Mouse (Mus musculus) gonadal fat pad, adult 2 months (tissue): ENCODE measurements around the gene Lmf2. TPM values are rescaled to one million over a fixed set of nuclear protein-coding genes. Genes with fewer than 3 reads are reported as not detected.

ENCODE experiments used
- DNase-seq: peaks from one replicate; pipeline ENCODE4 v3.0.0-alpha.2; 2012; ENCODE audit warnings: low read depth
- polyA plus RNA-seq: library from polyadenylated mRNA; depleted of rRNA; stranded (reverse); fragments of >200 nt; gene quantifications from 2 replicates; pipeline ENCODE4 v1.2.3, GENCODE M21; 2012; rRNA removed

The Lmf2 gene
- polyA plus RNA-seq, 1 experiment = 42.6 TPM

DNA sequence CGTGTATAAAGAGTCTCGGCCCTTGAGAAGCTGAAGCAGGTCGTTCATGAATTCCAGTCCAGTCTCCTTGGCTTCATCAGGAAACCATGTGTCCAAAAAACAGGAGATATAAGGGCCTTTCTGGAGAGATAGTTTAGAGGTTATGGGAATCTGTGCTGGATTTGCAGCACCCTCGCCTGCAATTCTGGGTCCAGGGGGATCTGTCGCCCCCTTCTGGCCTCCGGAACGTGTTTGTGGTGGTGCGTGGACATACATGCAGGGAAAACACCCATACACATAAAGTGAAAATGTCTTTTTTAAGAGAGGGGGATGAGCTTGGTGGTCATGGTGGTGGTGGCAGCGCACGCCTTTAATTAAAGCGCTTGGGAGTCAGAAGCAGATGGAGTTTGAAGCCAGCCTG, 39.3 kb downstream of the Lmf2 start:
- no peak for DNase-seq

DNA sequence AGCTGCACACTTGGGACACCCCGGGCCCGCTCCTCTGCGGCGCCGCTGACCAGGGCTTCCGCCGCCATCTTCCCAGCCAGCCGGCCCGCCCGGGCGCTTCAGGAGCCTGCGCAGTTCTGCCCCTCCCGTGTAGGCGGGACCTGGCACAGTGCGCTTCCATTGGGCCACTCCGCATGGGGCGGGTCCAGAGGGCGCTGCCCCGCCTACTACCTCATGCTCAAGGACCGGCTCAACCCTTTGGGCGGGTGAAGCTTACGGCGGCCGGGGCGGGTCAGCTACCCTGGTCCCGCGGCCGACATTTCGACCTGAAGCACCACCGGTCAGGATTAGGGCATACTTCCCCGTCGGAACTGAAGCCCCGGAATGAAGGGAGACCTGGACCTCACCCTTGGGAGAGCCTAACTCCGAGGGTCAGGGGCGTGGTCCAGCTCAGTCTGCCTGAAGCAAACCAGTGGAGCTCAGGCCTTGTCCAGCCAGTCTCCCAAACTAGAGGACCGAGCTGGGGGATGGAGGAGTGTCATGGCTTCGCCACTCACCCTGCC, 40.2 kb downstream of the Lmf2 start, which contains the start of gene Sbf1:
Gene Sbf1 (minus strand): TSS at position 122 of the 542 bp plus-strand sequence.
- DNase-seq = peak; percentile 45

DNA sequence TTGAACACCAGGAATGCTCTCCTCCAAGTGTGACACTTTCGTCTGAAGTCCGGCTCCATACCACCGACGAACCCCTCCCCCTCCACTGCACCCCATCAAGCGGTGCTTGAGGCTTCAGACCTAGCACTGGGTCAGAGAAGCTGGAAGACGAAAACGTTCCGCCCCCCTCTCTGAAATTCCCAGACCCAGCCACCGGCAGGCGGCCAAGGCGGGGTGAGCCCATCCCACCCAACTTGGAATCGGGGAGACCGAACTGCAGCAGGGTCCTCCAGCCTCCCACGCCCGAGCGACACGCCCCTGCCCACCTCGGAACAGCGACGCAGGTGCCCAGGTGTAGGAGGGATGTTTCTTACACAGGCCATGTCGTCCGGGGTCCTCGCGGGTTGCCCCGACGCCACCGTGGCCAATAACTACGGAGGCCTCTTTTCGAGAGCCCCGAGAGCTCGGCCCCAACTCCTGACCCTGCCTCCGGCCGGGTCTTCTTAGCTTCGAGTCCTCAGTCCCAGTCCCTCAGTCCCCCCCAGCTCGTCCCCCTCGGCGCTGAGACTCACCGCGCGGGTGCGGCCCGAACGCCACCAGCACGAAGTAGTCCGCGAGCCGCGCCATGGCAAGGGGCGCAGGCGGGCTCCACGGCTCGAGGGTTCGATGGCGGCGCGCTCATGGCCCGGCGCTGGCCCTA, 40.8 kb downstream of the Lmf2 start:
- no peak for DNase-seq

DNA sequence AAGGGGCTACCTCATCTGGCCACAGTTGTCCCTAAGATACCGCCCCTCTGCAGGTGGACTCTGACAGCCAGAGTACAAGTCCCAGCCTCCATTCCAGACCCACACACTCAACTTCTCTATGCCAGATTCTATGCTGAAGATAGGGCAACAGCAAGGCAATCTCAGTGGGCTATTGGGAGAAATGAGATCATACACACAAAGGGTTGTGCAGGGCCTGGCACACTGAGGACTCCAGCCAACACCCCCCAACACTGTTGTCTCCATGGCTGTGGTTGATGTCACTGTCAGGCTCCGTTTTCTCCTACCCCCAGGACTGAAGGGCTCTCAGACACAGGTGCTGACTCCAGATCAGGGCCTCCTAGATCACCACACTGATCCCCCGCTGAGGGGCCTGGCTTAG, 41.4 kb downstream of the Lmf2 start:
- no peak for DNase-seq

DNA sequence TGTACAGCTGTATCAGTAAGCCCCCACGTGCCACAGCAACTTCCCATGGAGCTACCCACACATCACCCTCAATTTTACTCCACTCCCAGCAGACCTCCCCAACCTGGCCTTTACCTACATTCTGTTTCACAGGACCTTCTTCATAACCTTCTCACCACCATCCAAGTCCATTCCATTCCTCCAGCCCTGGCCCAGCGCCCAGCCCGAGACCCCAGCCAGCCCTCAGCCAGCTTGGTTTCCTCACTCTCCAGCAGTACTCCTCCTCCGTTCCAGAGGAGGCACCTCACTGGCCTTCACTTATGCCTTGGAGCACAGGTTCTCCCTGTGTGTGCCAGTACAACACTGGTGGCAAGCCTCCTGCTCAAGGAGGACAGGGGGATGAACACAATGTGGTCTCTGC, 42.1 kb downstream of the Lmf2 start:
- DNase-seq = no peak

DNA sequence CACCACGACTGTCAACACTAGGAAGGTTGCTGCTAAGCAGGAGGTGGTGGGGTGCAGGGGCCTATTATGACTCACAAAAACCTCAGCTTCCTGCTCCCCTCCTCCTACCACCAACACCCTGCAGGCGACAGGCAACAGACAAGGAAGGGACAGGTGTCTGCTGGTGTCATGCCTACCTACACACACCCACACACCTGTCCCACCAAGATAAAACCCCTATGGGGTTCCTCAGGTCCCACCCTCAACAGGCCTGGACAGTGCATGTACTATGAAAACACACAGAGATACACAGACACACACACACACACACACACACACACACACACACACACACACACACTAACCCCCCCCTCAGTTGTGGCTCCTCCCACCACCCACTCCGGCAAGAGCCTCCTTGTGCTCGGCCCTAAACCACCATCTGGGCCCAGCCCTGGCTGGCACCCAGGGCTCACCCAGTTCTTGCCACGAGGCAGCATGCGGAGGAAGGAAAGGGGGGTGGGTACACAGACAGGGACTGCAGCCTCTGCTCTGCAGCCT, 45.4 kb downstream of the Lmf2 start:
- no peak for DNase-seq

DNA sequence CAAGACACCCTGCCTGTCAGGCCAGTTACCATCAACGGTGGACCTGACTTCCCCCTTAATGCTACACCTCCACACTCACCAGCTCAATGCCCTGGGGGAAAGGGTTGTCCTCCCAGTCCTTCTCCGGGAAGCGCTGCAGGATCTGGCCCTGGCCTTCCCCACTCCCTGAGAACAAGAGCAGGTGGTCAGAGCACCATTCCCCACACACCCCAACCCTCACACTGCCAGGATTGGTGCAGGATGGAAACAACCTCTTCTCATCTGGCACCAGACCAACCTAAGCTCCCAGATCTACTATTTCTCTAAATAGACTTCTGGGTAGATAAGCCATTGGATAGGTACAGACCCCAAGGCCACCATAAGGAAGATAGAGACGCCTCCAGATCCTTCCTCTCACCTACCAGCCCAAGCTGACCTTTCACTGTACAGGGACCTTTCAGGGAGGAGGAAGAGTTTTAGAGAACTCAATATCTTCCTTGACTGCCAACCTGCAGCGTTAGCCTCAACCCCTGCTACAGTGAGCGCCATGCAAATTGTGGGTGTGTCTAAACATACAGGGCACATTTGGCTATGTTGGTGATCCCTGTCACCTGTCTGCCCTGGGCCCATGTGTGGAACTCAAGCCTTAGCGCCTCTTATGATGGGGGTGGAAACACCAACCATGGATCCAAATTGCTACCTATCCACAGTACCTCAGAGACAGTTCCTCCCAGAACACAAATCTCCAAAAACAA, 46.9 kb downstream of the Lmf2 start:
- no peak for DNase-seq

DNA sequence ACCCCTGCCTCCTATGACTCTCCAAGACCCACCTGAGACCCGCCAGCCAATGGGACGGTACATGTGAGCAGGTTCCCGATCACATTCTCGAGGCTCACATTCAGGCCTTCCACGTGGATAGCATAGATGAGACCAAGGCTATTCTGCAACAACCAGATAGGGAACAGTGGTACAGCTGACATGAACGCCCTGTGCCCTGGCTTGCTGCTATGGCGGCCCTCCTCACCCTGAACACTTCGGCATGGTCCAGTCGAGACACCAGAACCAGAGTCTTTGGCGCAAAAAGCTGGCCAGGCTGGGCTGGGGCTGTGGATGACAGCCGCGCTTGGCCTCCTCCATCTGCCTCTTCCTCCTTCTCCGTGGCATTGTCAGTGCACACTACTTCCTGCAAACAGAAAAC, 48.0 kb downstream of the Lmf2 start:
- no peak for DNase-seq

DNA sequence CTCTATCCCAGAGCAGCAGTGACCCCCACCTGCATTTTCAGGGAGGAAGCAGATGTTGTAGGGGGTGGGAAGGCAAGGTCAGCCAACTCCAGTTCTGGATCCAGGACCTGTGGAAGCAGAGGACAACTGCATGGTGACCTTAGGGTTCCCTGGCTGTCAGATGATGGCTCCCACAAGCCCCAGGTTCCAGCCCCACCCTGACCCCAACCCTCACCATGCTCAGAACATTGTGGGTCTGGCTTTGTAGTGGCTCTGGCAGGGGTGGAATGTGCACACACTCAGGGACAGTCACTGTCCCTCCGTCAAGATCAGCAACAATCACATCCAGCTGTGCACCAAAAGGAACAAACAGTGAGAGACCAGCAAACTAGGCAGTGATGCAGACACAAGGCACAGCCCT, 49.5 kb downstream of the Lmf2 start:
- no peak for DNase-seq

Other genes with a start within 250 kb of the Lmf2 start
- 71.9 and 87.7 TPM in 2 replicates for gene Tubgcp6, start 232.5 kb downstream of the Lmf2 start, polyA plus RNA-seq
- gene Hdac10, start 227.0 kb downstream of the Lmf2 start, polyA plus RNA-seq = 31.1 and 38.8 TPM in 2 replicates
- gene Mapk12, start 215.0 kb downstream of the Lmf2 start, polyA plus RNA-seq = 25.2 and 25.3 TPM in 2 replicates
- 23.8 and 30.3 TPM in 2 replicates for gene Mapk11, start 206.0 kb downstream of the Lmf2 start, polyA plus RNA-seq
- gene Plxnb2, start 174.9 kb downstream of the Lmf2 start, polyA plus RNA-seq = 98.9 and 119 TPM in 2 replicates
- gene Dennd6b, start 159.2 kb downstream of the Lmf2 start, polyA plus RNA-seq = 12.2 and 13.6 TPM in 2 replicates
- 89.2 and 158 TPM in 2 replicates for gene Ppp6r2, start 144.1 kb downstream of the Lmf2 start, polyA plus RNA-seq
- 127 and 142 TPM in 2 replicates for gene Sbf1, start 40.3 kb downstream of the Lmf2 start, polyA plus RNA-seq
- gene Adm2, start 32.9 kb downstream of the Lmf2 start, polyA plus RNA-seq = 0.26 and 0.63 TPM in 2 replicates
- 0.23 TPM in 1 of 2 replicates, not detected in the other for gene Miox, start 21.3 kb downstream of the Lmf2 start, polyA plus RNA-seq
- gene Ncaph2, start 60 bp upstream of the Lmf2 start, polyA plus RNA-seq = 104 and 155 TPM in 2 replicates
- gene Sco2, start 18.2 kb upstream of the Lmf2 start, polyA plus RNA-seq = 25.6 and 29.8 TPM in 2 replicates
- gene Tymp, start 21.4 kb upstream of the Lmf2 start, polyA plus RNA-seq = 2.3 and 3.1 TPM in 2 replicates
- gene Odf3b, start 23.6 kb upstream of the Lmf2 start, polyA plus RNA-seq = 12.0 TPM in 2 replicates
- 0.04 and 0.08 TPM in 2 replicates for gene Klhdc7b, start 29.3 kb upstream of the Lmf2 start, polyA plus RNA-seq
- not detected in 2 replicates for gene Syce3, start 54.8 kb upstream of the Lmf2 start, polyA plus RNA-seq
- 3.4 and 7.0 TPM in 2 replicates for gene Cpt1b, start 70.2 kb upstream of the Lmf2 start, polyA plus RNA-seq
- gene C730034F03Rik, start 73.9 kb upstream of the Lmf2 start, polyA plus RNA-seq = 1.3 and 1.5 TPM in 2 replicates
- 0.32 and 0.33 TPM in 2 replicates for gene Gm44502, start 74.0 kb upstream of the Lmf2 start, polyA plus RNA-seq
- gene Chkb, start 74.2 kb upstream of the Lmf2 start, polyA plus RNA-seq = 47.6 and 51.2 TPM in 2 replicates
- gene Mapk8ip2, start 98.3 kb upstream of the Lmf2 start, polyA plus RNA-seq = 0.20 and 0.30 TPM in 2 replicates
- gene Arsa, start 121.8 kb upstream of the Lmf2 start, polyA plus RNA-seq = 31.6 and 36.6 TPM in 2 replicates
- 20.4 and 20.7 TPM in 2 replicates for gene Shank3, start 144.0 kb upstream of the Lmf2 start, polyA plus RNA-seq
- 2.0 and 2.1 TPM in 2 replicates for gene Acr, start 212.7 kb upstream of the Lmf2 start, polyA plus RNA-seq
- 19.8 and 23.4 TPM in 2 replicates for gene Rabl2, start 236.3 kb upstream of the Lmf2 start, polyA plus RNA-seq